16 mouse cellular contexts compared by ENCODE assay signal in genomic region chr3:52756816-52757215, GRCm38 (mm10).
"Had no signal": no experiment of that assay in that cellular context is flagged by ENCODE, and none has a peak within 500 bp of the region (broad histone marks: within the 10 kb centered on the region; RNA-seq: fewer than 3 reads in every experiment).

No protein-coding gene starts in this region.

- DNase-seq: retina, postnatal 1 day; right cerebral cortex, adult 18-20 months; right cerebral cortex, postnatal 14 days; right cerebral cortex, postnatal 25 days; right cerebral cortex, postnatal 4 days; spleen, adult 18-20 months; thymus, adult 18-20 months; thymus, adult 2 months; thymus, postnatal 14 days; thymus, postnatal 25 days; thymus, postnatal 36 days; thymus, postnatal 4 days had no signal

- H3K4me3 ChIP-seq: neural tube, embryonic 13.5 days; neural tube, embryonic 15.5 days; stomach, embryonic 15.5 days had no signal

- H3K36me3 ChIP-seq: neural tube, embryonic 13.5 days; neural tube, embryonic 15.5 days; stomach, embryonic 15.5 days had no signal

- H3K4me1 ChIP-seq: neural tube, embryonic 13.5 days had no signal

- H3K4me2 ChIP-seq: neural tube, embryonic 13.5 days; neural tube, embryonic 15.5 days; stomach, embryonic 15.5 days had no signal

- H3K9ac ChIP-seq: neural tube, embryonic 13.5 days; neural tube, embryonic 15.5 days; stomach, embryonic 15.5 days had no signal

- H3K27ac ChIP-seq: neural tube, embryonic 13.5 days; neural tube, embryonic 15.5 days; stomach, embryonic 15.5 days; stomach, postnatal 0 days had no signal

- H3K9me3 ChIP-seq: neural tube, embryonic 13.5 days; neural tube, embryonic 15.5 days; stomach, embryonic 15.5 days had no signal

- H3K27me3 ChIP-seq: neural tube, embryonic 15.5 days; stomach, embryonic 15.5 days had no signal
